Mouse (Mus musculus) cerebellum, adult 11-12 months (tissue): Measurements from ENCODE around the gene Gpatch4.

Experiments used
- DNase-seq: peaks from one replicate; pipeline ENCODE4 v3.0.0; 2022

Gene Gpatch4

GRCm38 (mm10) chr3:88033506-88033905, 9.4 kb upstream of the Gpatch4 start:
- DNase-seq: no peak

GRCm38 (mm10) chr3:88035561-88036293, 7.2 kb upstream of the Gpatch4 start:
- no peak for DNase-seq

GRCm38 (mm10) chr3:88049532-88049931, 6.6 kb downstream of the Gpatch4 start:
- no peak for DNase-seq

GRCm38 (mm10) chr3:88057030-88057429, 14.1 kb downstream of the Gpatch4 start:
- DNase-seq: no peak

- peak; percentile 85 for DNase-seq
Observed at GRCm38 (mm10) chr3:88057902-88058696, 15.2 kb downstream of the Gpatch4 start, which contains the start of gene Naxe. TSS of gene Naxe (minus strand) at chr3:88058495.

- no peak for DNase-seq
Observed at GRCm38 (mm10) chr3:88068386-88068785, 25.5 kb downstream of the Gpatch4 start.

- DNase-seq: peak; percentile 79
Observed at GRCm38 (mm10) chr3:88071783-88072182, 28.9 kb downstream of the Gpatch4 start.

GRCm38 (mm10) chr3:88073631-88074030, 30.7 kb downstream of the Gpatch4 start:
- no peak for DNase-seq

GRCm38 (mm10) chr3:88074351-88074750, 31.4 kb downstream of the Gpatch4 start:
- DNase-seq: no peak

- DNase-seq: no peak
Observed at GRCm38 (mm10) chr3:88074766-88075165, 31.9 kb downstream of the Gpatch4 start.

GRCm38 (mm10) chr3:88077441-88077840, 34.5 kb downstream of the Gpatch4 start:
- DNase-seq: no peak

- DNase-seq: no peak
Observed at GRCm38 (mm10) chr3:88078204-88078603, 35.3 kb downstream of the Gpatch4 start, which contains the start of gene Ttc24. TSS of gene Ttc24 (minus strand) at chr3:88078304.

- DNase-seq: peak; percentile 88
Observed at GRCm38 (mm10) chr3:88081345-88082223, 38.7 kb downstream of the Gpatch4 start, which contains the start of gene Iqgap3. TSS of gene Iqgap3 (plus strand) at chr3:88081971.

- DNase-seq: no peak
Observed at GRCm38 (mm10) chr3:88082224-88082618, 39.3 kb downstream of the Gpatch4 start.

- DNase-seq: no peak
Observed at GRCm38 (mm10) chr3:88082663-88083062, 39.8 kb downstream of the Gpatch4 start.

- DNase-seq: no peak
Observed at GRCm38 (mm10) chr3:88084001-88084400, 41.1 kb downstream of the Gpatch4 start.

- no peak for DNase-seq
Observed at GRCm38 (mm10) chr3:88085459-88085858, 42.6 kb downstream of the Gpatch4 start.

- DNase-seq: no peak
Observed at GRCm38 (mm10) chr3:88087688-88088087, 44.8 kb downstream of the Gpatch4 start.

- DNase-seq: no peak
Observed at GRCm38 (mm10) chr3:88090106-88090505, 47.2 kb downstream of the Gpatch4 start.

GRCm38 (mm10) chr3:88090616-88091015, 47.7 kb downstream of the Gpatch4 start:
- no peak for DNase-seq

- no peak for DNase-seq
Observed at GRCm38 (mm10) chr3:88094126-88094525, 51.2 kb downstream of the Gpatch4 start.

- DNase-seq: no peak
Observed at GRCm38 (mm10) chr3:88097666-88098065, 54.8 kb downstream of the Gpatch4 start.

- DNase-seq: no peak
Observed at GRCm38 (mm10) chr3:88100251-88100650, 57.3 kb downstream of the Gpatch4 start.
